ENCODE assay signal across 33 mouse cellular contexts in the genomic region with DNA sequence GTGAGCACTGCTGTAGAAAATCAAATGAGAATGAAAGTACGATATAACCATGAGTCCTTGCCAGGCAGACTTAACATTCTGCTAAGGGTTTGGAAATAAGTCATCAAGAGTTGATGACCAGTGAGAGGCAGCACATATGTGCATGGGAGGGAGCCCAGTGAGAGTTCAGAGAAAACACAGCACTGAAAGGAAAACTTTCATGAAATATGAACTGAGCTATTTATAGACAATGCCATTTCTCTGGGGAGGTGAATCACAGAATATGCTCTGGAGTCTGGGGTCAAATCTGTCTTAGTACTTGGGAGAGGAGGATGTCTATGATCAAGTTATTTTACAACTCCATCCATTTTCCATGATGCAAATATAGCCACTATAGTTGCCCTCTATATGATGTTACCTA.
"Had no signal": no experiment of that assay in that cellular context is flagged by ENCODE, and none has a peak within 500 bp of the region (broad histone marks: within the 10 kb centered on the region; RNA-seq: fewer than 3 reads in every experiment).

No protein-coding gene starts in this region.

- H3K27ac ChIP-seq: limb, embryonic 10.5 days; limb, embryonic 12.5 days; limb, embryonic 13.5 days; limb, embryonic 15.5 days; liver, embryonic 12.5 days; liver, embryonic 13.5 days; liver, embryonic 14.5 days; liver, embryonic 15.5 days; lung, embryonic 15.5 days; macrophage; midbrain, embryonic 10.5 days; midbrain, embryonic 12.5 days; midbrain, embryonic 13.5 days; midbrain, embryonic 15.5 days; neural tube, embryonic 12.5 days; neural tube, embryonic 13.5 days had no signal

- H3K9me3 ChIP-seq: limb, embryonic 10.5 days; limb, embryonic 12.5 days; limb, embryonic 13.5 days; limb, embryonic 15.5 days; liver, embryonic 12.5 days; liver, embryonic 13.5 days; liver, embryonic 15.5 days; lung, embryonic 15.5 days; megakaryocyte, embryonic 14.5 days; midbrain, embryonic 10.5 days; midbrain, embryonic 12.5 days; midbrain, embryonic 13.5 days; midbrain, embryonic 15.5 days; neural tube, embryonic 12.5 days; neural tube, embryonic 13.5 days had no signal

- H3K4me2 ChIP-seq: limb, embryonic 12.5 days; limb, embryonic 13.5 days; limb, embryonic 15.5 days; liver, embryonic 11.5 days; liver, embryonic 12.5 days; liver, embryonic 13.5 days; liver, embryonic 15.5 days; lung, embryonic 14.5 days; lung, embryonic 15.5 days; midbrain, embryonic 11.5 days; midbrain, embryonic 12.5 days; midbrain, embryonic 13.5 days; midbrain, embryonic 15.5 days; neural tube, embryonic 12.5 days; neural tube, embryonic 13.5 days had no signal

- DNase-seq: left cerebral cortex, postnatal 4 days; liver; liver, embryonic 13.5 days; liver, postnatal 0 days; lung, adult 18-20 months; lung, adult 2 months; lung, embryonic 14.5 days; lung, postnatal 10 days; lung, postnatal 14 days; lung, postnatal 36 days; lung, postnatal 4 days; midbrain, embryonic 14.5 days had no signal

- H3K4me1 ChIP-seq: limb, embryonic 10.5 days; limb, embryonic 12.5 days; limb, embryonic 13.5 days; limb, embryonic 15.5 days; liver, embryonic 12.5 days; liver, embryonic 13.5 days; liver, embryonic 15.5 days; lung, embryonic 15.5 days; megakaryocyte, embryonic 14.5 days; midbrain, embryonic 12.5 days; midbrain, embryonic 13.5 days; midbrain, embryonic 15.5 days; neural tube, embryonic 12.5 days; neural tube, embryonic 13.5 days had no signal

- H3K4me3 ChIP-seq: limb, embryonic 10.5 days; limb, embryonic 12.5 days; limb, embryonic 13.5 days; limb, embryonic 15.5 days; liver, embryonic 12.5 days; liver, embryonic 13.5 days; liver, embryonic 15.5 days; lung, embryonic 15.5 days; megakaryocyte, embryonic 14.5 days; midbrain, embryonic 10.5 days; midbrain, embryonic 12.5 days; midbrain, embryonic 13.5 days; midbrain, embryonic 15.5 days; myocyte; neural tube, embryonic 12.5 days; neural tube, embryonic 13.5 days had no signal

- H3K27me3 ChIP-seq: limb, embryonic 12.5 days; limb, embryonic 13.5 days; limb, embryonic 15.5 days; liver, embryonic 12.5 days; liver, embryonic 13.5 days; liver, embryonic 15.5 days; lung, embryonic 15.5 days; megakaryocyte, embryonic 14.5 days; midbrain, embryonic 12.5 days; midbrain, embryonic 13.5 days; midbrain, embryonic 15.5 days; neural tube, embryonic 12.5 days; neural tube, embryonic 13.5 days had no signal

- ATAC-seq: liver, embryonic 12.5 days; liver, postnatal 0 days; lung, postnatal 0 days; midbrain, embryonic 13.5 days; midbrain, embryonic 15.5 days; midbrain, embryonic 16.5 days had no signal

- H3K9ac ChIP-seq: limb, embryonic 12.5 days; limb, embryonic 13.5 days; limb, embryonic 15.5 days; liver, embryonic 12.5 days; liver, embryonic 13.5 days; liver, embryonic 14.5 days; liver, embryonic 15.5 days; liver, postnatal 0 days; lung, embryonic 14.5 days; lung, embryonic 15.5 days; midbrain, embryonic 12.5 days; midbrain, embryonic 13.5 days; midbrain, embryonic 15.5 days; neural tube, embryonic 12.5 days; neural tube, embryonic 13.5 days had no signal

- H3K36me3 ChIP-seq: limb, embryonic 10.5 days; limb, embryonic 12.5 days; limb, embryonic 13.5 days; limb, embryonic 15.5 days; liver, embryonic 12.5 days; liver, embryonic 13.5 days; liver, embryonic 15.5 days; lung, embryonic 15.5 days; midbrain, embryonic 10.5 days; midbrain, embryonic 12.5 days; midbrain, embryonic 13.5 days; midbrain, embryonic 15.5 days; neural tube, embryonic 12.5 days; neural tube, embryonic 13.5 days had no signal
